Mouse (Mus musculus) lung, postnatal 0 days (tissue): Measurements from ENCODE around the gene Iqsec1.

ENCODE experiments used
- CTCF ChIP-seq: IDR thresholded peaks from 2 replicates; pipeline ENCODE4 v1.5.1; 2016; ENCODE audit warnings: antibody characterized with exemption, mild to moderate bottlenecking
- EP300 ChIP-seq: IDR thresholded peaks from 2 replicates; pipeline ENCODE4 v1.6.1; 2016; ENCODE audit warnings: antibody characterized with exemption, mild to moderate bottlenecking, control low read depth

- TF ChIP-seq CTCF (no peak), EP300 (no peak)
Measured at GRCm38 (mm10) chr6:90668693-90669092, 319.8 kb downstream of the Iqsec1 start.
